Mouse (Mus musculus): ENCODE measurements around the gene Zcwpw1.

- TF ChIP-seq POLR2A (IDR thresholded peaks at IDR 0.05; ENCODE audit: control insufficient read depth in 1 of 2, insufficient read depth in 1 of 2, low read depth in 1 of 2, low read length in 2 of 2, poor library complexity in 1 of 2) (no peak), ETS1 (IDR thresholded peaks at IDR 0.05; ENCODE audit: low read depth, low read length) (no peak), GATA1 (IDR thresholded peaks at IDR 0.05; ENCODE audit: low read depth, low read length) (no peak), MYC (IDR thresholded peaks at IDR 0.05; ENCODE audit: low read depth, low read length) (no peak), CTCF (IDR thresholded peaks at IDR 0.05 in 2 of 3, conservative IDR thresholded peaks at IDR 0.05 in 1 of 3; ENCODE audit: control insufficient read depth in 1 of 3, insufficient read depth in 1 of 3, low read depth in 2 of 3, low read length in 3 of 3, poor library complexity in 1 of 3, severe bottlenecking in 1 of 3) (no peak), UBTF (IDR thresholded peaks at IDR 0.05; ENCODE audit: borderline replicate concordance, insufficient read depth, low read depth, low read length) (no peak), MAFK (IDR thresholded peaks at IDR 0.05; ENCODE audit: borderline replicate concordance, low read depth, low read length) (no peak), ZNF384 (IDR thresholded peaks at IDR 0.05; ENCODE audit: low read depth, low read length) (no peak)
These were observed 43.4 kb upstream of the Zcwpw1 start for GRCm38 (mm10) chr5:137744197-137744596.
